Mouse (Mus musculus) heart, embryonic 10.5 days (tissue): ENCODE results near the gene Ctps2. TPM values are rescaled to one million over a fixed set of nuclear protein-coding genes. Genes with fewer than 3 reads are reported as not detected.

Experiments
- DNase-seq: peaks from one replicate; pipeline ENCODE4 v3.0.0-alpha.2; 2017; ENCODE audit warnings: low spot score
- H3K27ac ChIP-seq: fragments of 300-500 bp; sonication (generic); 2 replicates; pipeline ENCODE4 v1.5.1; 2016; ENCODE audit warnings: mild to moderate bottlenecking
- H3K27me3 ChIP-seq: fragments of 300-500 bp; sonication (generic); 2 replicates; pipeline ENCODE4 v1.6.1; 2016; ENCODE audit warnings: mild to moderate bottlenecking; ENCODE audit not compliant: poor library complexity, insufficient read depth, severe bottlenecking
- H3K36me3 ChIP-seq: fragments of 300-500 bp; sonication (generic); 2 replicates; pipeline ENCODE4 v1.6.1; 2016; ENCODE audit warnings: mild to moderate bottlenecking, moderate library complexity
- H3K4me1 ChIP-seq: fragments of 300-500 bp; sonication (generic); 2 replicates; pipeline ENCODE4 v1.6.1; 2016; ENCODE audit warnings: mild to moderate bottlenecking
- H3K4me3 ChIP-seq: fragments of 300-500 bp; sonication (generic); 2 replicates; pipeline ENCODE4 v1.5.1; 2016; ENCODE audit warnings: mild to moderate bottlenecking, moderate library complexity
- H3K9me3 ChIP-seq: fragments of 300-500 bp; sonication (generic); 2 replicates; pipeline ENCODE4 v1.6.1; 2016; ENCODE audit warnings: mild to moderate bottlenecking, moderate library complexity
- WGBS: fragments of 180-500 bp; shearing (Covaris S2); methylation state at CpG from one replicate; pipeline ENCODE4 v1.1.7; 2016; 5-methylcytosine and 5-hydroxymethylcytosine counted together
- microRNA counts: library from miRNA; unstranded; fragments of <30 nt; microRNA quantifications from one replicate; lab custom pipeline; 2017
- microRNA-seq: library from miRNA; unstranded; fragments of <30 nt; microRNA quantifications from one replicate; pipeline ENCODE4, GENCODE M21; 2017
- polyA plus RNA-seq: library from polyadenylated mRNA; unstranded; fragments of >200 nt; fragmentation: Nextera tagmentation; extraction: Ambion mirVana; gene quantifications from 2 replicates; pipeline ENCODE4 v1.2.1, GENCODE M21; 2016

Gene Ctps2
- polyA plus RNA-seq, 1 experiment from 2014 or later = 69.5 TPM

DNA sequence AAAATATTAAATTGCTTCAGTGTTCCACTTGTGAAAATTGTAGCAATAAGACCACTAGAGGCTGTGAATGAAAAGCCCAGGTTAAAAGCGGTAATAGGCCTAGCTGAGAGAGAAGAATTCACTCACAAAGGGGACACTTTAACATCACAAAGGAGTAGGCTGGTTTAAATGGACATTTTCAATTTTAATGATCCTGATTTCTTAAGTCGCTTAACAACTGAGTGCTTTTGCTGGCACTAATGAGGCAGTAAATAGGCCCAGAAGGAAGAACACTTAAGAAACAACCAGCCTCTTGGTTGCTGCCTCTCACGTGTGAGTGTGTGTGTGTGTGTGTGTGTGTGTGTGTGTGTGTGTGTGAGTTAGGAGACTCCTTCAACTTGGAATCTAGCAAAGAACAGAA is 137.7 kb downstream of the Ctps2 start:
- WGBS = 61% methylated on average over 3 of the region's 3 CpGs
- H3K4me3 ChIP-seq = no peak overlapping the region
- H3K27me3 ChIP-seq = peaks cover 19% of the 10 kb centered on the region; the same call in 1 of the 2 replicates
- no peak overlapping the region for H3K27ac ChIP-seq
- H3K4me1 ChIP-seq = no peaks in the 10 kb centered on the region
- no peaks in the 10 kb centered on the region for H3K9me3 ChIP-seq
- DNase-seq = no peak
- H3K36me3 ChIP-seq = no peaks in the 10 kb centered on the region

DNA sequence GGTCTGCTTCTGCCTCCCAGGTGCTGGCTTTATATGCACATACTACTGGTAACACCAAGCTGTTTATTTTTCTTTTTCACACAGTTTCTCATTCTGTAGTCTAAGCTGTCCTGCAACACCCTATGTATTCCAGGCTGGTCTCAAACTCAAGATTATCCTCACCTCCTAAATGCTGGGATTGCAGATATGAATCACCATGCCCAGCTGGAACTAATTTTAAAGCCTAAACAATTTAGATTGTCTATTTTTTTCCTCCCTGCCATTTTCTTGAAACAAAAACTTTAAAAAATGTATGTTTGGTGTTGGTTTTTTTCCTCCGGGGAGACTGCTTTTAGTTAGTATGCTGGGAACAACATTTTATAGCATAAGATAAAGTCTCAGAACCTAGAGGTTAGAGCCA is 141.7 kb downstream of the Ctps2 start:
- no peak for DNase-seq
- no peaks in the 10 kb centered on the region for H3K36me3 ChIP-seq
- no peaks in the 10 kb centered on the region for H3K4me1 ChIP-seq
- H3K27ac ChIP-seq = no peak overlapping the region
- no peaks in the 10 kb centered on the region for H3K9me3 ChIP-seq
- WGBS = 78% methylated on average over 1 of the region's 1 CpGs
- no peak overlapping the region for H3K4me3 ChIP-seq
- peaks cover 19% of the 10 kb centered on the region; the same call in 1 of the 2 replicates for H3K27me3 ChIP-seq

DNA sequence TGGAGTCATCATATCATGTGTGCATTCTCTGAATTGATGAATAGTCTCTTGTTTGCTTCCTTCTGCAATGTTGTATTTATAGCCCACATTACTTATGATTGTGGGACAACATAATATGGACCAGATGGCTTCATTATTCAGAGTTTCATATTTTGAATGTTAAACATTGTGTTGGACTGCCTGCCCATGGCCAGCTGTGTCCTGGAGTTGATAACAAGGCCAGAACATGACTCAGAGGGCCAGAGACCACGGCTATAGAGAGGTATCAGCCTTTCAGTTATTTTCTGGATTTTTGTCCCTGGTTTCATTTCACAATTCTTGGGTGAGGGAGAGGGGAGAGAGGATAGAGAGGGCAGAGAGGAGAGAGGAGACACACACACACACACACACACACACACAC is 162.9 kb downstream of the Ctps2 start:
- DNase-seq = no peak
- WGBS = 65% methylated on average over 1 of the region's 1 CpGs
- peaks cover 3% of the 10 kb centered on the region; the same call in 1 of the 2 replicates for H3K27me3 ChIP-seq
- H3K9me3 ChIP-seq = no peaks in the 10 kb centered on the region
- H3K4me3 ChIP-seq = no peak overlapping the region
- H3K4me1 ChIP-seq = no peaks in the 10 kb centered on the region
- no peak overlapping the region for H3K27ac ChIP-seq
- no peaks in the 10 kb centered on the region for H3K36me3 ChIP-seq

MicroRNA genes within 50 kb of the gene (microRNA counts, 519-probe panel; counts per million panel counts)
- microRNA mmu-miR-3473 (lab: Ali Mortazavi, UCI) = not detected

Small RNA genes within 50 kb of the gene (microRNA-seq; reads per million reads assigned to microRNA genes)
- not detected for gene Mir3473a

Other genes starting within 250 kb of the Ctps2 start
- 558 and 584 TPM in 2 replicates for gene Rbbp7, start 140.8 kb upstream of the Ctps2 start, polyA plus RNA-seq
- 12.5 and 14.2 TPM in 2 replicates for gene Txlng, start 71.8 kb upstream of the Ctps2 start, polyA plus RNA-seq
- 23.3 and 28.0 TPM in 2 replicates for gene Syap1, start 12.8 kb upstream of the Ctps2 start, polyA plus RNA-seq
- 3.1 TPM in 1 of 2 replicates, not detected in the other for gene S100g, start 63.4 kb downstream of the Ctps2 start, polyA plus RNA-seq